Mouse (Mus musculus) T-helper 17 cell (primary cell): ENCODE data around the gene Cpox.

ENCODE experiments used
- in situ Hi-C, 2 experiments: fragments of 300-600 bp; cut with MboI, MseI; formaldehyde crosslinking; loops; 1 replicate in 1 of 2; 2 replicates in 1 of 2; pipeline ENCODE4 v1.15.1; 2025; ENCODE audit warnings: high pct_unique_total_duplicates in 2 of 2

Cpox gene

GRCm38 (mm10) chr16:58696796-58697195 lies 26.7 kb downstream of the Cpox start:
- in situ Hi-C loops: no loop called here

DNA sequence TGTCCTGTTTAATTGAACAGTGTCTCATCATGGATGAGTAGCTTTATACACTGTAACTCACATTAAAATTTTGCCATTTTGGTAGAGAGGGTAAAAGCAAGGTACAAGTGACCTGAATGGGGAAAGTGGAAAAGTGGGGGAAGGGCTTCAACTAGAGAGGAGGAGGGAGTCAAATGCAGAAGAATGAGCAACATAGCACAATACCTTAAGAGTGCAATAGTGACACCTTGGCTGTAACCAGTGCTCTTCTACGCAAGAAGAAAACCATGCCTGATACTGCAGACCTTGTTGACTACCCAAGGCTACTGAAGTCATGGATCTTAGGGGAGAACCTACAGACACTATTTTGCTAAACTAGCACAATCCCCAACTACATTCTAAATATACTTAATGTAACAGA lies 27.2 kb downstream of the Cpox start:
- in situ Hi-C loops: no loop called here

GRCm38 (mm10) chr16:58700174-58700573 lies 30.1 kb downstream of the Cpox start:
- in situ Hi-C loops: loop anchor here (10.0 to 25.0 kb wide), 4 partner anchors 787 to 1463 kb away; partner anchors contain the start of gene Tbc1d23 (in 1 of the 2)

GRCm38 (mm10) chr16:58700816-58701424 lies 30.8 kb downstream of the Cpox start:
- in situ Hi-C loops: loop anchor here (10.0 to 25.0 kb wide), 4 partner anchors 786 to 1464 kb away; partner anchors contain the start of gene Tbc1d23 (in 1 of the 2)

DNA sequence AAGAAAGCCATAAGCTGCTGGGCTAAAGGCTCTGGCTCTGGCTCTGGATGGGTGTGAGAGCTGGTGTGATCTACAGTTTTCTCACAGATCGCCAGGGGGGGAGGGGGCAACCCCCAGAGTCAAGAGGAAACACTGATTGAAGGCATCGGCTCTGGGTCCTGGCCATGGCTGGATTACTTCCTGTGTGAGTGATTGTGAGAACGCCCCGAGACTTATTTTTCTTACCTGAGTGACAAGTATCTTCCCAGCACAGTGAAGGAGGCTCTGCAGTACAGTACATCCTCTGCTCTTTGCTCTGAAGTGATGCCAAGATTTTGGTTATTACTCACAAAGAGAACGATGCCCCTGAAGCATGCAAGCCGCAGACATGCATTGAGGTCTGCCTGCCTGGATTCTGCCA lies 31.7 kb downstream of the Cpox start:
- in situ Hi-C loops: loop anchor here (10.0 to 25.0 kb wide), 4 partner anchors 786 to 1464 kb away; partner anchors contain the start of gene Tbc1d23 (in 1 of the 2)

DNA sequence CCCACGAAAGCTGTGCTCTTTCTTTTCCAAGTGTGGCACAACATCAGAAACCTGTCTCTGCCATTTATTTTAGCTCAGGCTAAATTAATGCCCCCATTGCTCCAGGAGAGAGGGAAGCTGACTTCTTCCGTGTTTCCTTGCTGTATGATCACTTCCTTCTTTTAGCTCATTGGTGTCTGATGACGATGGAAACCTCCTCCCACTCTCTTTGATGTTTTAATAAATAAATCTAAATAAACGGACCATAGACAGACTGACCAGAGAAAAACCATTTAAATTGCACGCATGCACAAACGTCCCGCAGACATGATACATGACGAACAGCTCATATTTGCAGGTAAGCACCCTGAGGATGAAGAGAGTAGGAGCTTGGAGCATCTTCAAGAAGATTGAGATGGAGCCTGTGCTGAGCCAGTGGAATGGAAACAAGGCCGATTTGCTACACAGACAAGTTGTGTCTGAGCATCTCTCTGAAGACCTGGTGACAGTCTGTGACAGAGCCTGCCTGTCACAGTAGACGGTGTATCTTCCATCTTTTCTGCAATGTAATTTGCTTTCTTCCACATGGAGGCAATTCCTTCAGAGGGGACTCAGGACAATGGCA lies 32.3 kb downstream of the Cpox start:
- in situ Hi-C loops: loop anchor here (10.0 to 25.0 kb wide), 4 partner anchors 785 to 1465 kb away; partner anchors contain the start of gene Tbc1d23 (in 1 of the 2)

DNA sequence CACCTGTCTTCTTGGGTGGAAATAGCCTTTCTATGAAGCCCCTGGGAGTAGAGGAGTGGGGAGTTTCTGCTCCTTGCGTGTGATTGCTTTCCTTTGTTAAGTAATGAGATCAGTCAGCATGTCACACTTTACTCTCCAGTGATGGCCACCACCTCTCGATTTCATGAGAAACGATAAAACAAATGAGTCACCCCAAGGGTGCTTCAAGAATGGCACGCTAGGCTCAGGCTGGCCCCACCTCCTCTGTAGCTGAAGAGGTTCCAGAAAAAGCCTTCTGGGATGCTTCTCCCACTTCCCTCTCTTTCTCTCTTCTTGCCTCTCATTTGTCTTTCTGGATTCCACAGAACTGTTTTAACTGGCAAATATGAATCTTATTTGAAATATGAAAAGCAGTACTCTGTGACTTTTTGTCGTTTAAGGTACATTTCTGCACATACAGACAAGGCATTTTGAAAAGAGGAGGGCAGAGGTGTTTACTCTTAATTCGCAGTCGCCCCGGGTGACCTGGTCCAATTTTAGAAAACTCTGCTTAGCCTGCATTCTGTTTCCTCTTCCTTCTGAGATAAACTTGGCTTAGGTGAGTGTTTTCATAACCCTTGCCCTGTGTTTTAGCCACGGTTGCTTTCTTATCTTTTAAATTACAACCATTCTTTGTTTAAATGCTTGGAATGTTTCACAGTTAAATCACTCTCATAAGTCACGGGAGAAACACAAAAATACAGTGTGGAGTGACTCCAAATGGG lies 33.5 kb downstream of the Cpox start:
- in situ Hi-C loops: loop anchor here (10.0 to 25.0 kb wide), 4 partner anchors 784 to 1466 kb away; partner anchors contain the start of gene Tbc1d23 (in 1 of the 2)

DNA sequence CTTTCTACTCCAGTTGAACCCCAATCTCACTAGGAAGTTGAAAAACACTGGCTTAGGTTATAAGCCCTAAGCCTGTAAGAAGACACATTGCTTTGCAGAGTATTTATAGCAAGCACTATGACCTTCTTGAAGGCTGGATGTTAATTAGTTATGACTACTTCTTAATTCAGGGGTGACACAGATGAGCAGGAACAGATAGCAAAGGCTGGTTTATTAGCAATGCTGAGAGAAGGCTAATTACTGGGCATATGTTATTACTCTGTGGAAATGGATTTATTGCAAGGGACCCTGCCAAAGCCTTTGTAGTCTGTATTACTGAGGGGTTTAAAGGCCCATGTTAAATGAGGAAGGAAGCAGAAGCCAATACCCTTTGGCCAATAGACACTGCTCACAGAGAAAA lies 34.9 kb downstream of the Cpox start:
- in situ Hi-C loops: loop anchor here (10.0 to 25.0 kb wide), 4 partner anchors 782 to 1468 kb away; partner anchors contain the start of gene Tbc1d23 (in 1 of the 2)

GRCm38 (mm10) chr16:58707276-58707905 lies 37.3 kb downstream of the Cpox start:
- in situ Hi-C loops: loop anchor here (10.0 to 25.0 kb wide), 4 partner anchors 780 to 1470 kb away; partner anchors contain the start of gene Tbc1d23 (in 1 of the 2)

DNA sequence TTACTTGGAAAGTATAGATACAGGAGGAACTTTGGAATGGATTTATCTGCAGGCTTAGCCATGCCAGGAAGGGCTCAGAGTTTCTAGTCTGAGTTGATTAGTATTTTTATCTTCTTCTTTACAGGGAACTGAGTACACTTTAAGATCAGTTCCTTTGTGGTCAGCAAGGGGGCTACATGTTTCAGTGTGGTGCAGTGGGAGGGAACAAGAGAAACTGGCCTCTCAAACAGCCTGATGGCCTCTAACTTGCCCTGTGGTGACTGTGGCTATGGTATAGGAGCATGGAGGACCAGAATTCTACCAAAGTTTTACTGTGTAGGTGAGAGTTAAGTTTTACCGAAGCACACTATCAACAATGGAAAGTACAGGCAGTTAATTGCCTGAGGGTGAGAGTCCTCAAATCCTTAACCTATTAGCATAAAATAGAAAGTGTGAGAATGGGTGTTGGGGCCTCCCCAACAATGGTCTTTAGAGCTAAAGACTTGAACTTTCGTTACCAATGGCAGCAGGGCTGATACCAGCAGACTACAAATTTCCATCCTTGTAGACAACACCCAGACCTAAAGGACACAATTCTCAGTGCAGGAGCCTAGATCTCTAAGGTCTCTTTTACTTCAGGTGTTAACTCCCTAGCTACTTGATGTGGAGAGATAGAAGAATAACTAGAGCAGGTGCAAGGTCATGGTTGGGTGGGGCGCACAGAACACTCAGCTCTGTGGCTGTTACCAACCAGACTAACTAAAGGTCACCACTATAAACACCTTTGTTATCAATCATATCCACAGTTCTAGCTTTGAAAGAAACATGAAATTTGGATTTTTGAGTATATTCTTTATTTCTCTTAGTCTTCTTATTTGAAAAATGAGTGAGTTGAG lies 38.7 kb downstream of the Cpox start:
- in situ Hi-C loops: loop anchor here (10.0 to 25.0 kb wide), 4 partner anchors 778 to 1472 kb away; partner anchors contain the start of gene Tbc1d23 (in 1 of the 2)

DNA sequence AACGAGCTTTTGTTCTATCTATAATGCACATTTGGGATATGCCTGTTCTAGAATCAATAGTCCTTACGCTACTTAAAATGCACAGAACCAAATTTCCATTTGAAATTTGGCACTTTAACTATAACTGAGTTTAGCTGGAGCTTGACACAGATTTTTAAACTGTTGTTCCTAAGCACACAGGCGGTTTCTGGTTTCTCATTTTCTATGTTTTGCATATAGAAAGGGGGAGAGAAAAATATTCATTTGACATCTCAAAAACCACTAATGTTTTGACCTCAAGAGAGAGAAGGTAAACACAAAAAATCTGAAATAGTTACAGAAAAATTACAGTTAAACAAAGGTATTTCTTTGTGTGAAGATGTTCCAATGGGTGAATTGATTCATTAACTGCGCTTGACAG lies 39.4 kb downstream of the Cpox start:
- in situ Hi-C loops: loop anchor here (10.0 to 25.0 kb wide), 4 partner anchors 778 to 1472 kb away; partner anchors contain the start of gene Tbc1d23 (in 1 of the 2)

GRCm38 (mm10) chr16:58712221-58712620 lies 42.1 kb downstream of the Cpox start:
- in situ Hi-C loops: loop anchor here in 1 of 2 experiments (25.0 kb wide), 3 partner anchors 775 to 1475 kb away; partner anchors contain the start of gene Tbc1d23

GRCm38 (mm10) chr16:58713128-58713527 lies 43.0 kb downstream of the Cpox start:
- in situ Hi-C loops: loop anchor here in 1 of 2 experiments (25.0 kb wide), 3 partner anchors 774 to 1476 kb away; partner anchors contain the start of gene Tbc1d23

GRCm38 (mm10) chr16:58715018-58715417 lies 44.9 kb downstream of the Cpox start:
- in situ Hi-C loops: loop anchor here in 1 of 2 experiments (25.0 kb wide), 3 partner anchors 772 to 1478 kb away; partner anchors contain the start of gene Tbc1d23

DNA sequence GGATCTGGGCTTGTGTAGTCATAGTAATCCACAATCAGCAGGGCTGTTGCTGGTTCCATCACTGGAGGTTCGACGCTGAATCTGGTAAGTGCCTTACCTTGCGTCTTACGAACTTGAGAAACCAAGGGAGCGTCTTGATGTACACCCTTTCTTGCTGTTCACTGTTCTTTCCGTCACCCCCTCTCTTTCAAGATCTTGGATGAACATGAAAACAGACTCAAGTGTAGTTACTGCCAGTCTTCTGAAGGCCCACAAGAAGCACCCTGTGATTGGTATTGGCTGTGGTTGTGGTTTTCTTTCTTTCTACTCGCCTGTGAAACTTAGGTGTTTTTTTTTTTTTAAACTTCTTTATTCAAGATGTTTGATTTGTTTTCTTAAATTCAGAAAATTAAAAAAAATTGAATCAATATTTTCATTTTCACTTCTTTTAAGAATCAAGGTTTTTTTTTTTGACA lies 48.6 kb downstream of the Cpox start, which contains the start of gene Gpr15:
Gpr15 (minus strand) TSS at position 405 of the 455 bp plus-strand sequence.
- in situ Hi-C loops: loop anchor here in 1 of 2 experiments (25.0 kb wide), 3 partner anchors 769 to 1481 kb away; partner anchors contain the start of gene Tbc1d23

GRCm38 (mm10) chr16:58722292-58722691 lies 52.2 kb downstream of the Cpox start:
- in situ Hi-C loops: loop anchor here in 1 of 2 experiments (25.0 kb wide), 3 partner anchors 765 to 1485 kb away; partner anchors contain the start of gene Tbc1d23

GRCm38 (mm10) chr16:58726680-58727476 lies 56.8 kb downstream of the Cpox start:
- in situ Hi-C loops: no loop called here

DNA sequence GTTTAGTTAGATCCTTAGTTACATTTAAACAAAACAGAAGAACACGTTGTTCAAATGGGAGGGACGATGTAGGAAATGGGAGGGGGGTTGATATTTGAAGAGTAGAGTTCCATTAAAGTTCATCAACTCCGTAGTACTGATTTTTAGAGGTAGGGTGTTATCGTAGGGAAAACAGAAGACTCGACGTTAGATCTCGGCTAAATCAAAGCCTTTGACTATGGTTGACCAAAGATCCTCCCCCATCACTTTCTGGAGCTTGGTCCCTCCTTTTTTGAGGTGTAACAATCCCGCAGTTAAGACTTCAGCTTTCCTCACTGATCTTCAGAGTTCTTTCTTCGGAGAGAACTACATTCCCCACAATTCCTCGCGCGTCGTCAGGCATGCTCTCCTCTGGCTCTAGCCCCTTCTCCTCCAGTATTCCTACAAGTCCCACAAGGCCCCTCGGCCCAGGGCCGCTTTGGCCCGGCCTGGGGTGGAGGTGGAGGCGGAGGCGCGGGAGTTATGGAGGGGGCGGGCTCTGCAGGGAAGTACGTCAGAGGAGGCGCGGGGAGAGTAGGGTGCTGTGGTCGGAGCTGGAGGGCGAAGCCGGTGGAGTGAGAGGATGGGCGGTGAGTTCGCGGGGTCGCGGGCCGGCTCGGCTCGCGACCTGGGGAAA lies 57.5 kb downstream of the Cpox start, which contains the start of gene Cldnd1:
Cldnd1 (plus strand) TSS at position 434 of the 655 bp plus-strand sequence.
- in situ Hi-C loops: no loop called here
